Mouse (Mus musculus): ENCODE data around the gene Bloc1s5.

Bloc1s5 gene

DNA sequence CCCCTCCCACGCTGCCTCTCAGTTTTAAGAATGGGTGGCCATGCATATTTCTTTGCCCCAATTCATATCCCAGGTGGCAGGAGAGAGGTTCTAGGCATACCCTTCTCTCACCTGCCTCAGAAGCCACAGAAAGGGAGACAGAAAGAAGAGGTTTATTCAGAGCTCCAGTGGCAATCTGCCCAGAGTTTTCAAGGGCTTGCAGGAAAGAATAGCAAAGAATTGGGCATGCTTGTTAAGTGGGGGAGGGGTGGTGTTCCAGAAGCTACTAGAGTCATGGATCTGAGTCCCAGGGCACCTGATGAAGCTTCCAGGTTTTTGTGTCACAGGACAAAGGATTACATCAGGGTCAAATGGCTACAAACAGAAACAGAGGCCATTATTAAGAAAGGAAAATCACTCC, 61.6 kb downstream of the Bloc1s5 start:
- no peak for DNase-seq (ENCODE audit: low read depth, low spot score)

DNA sequence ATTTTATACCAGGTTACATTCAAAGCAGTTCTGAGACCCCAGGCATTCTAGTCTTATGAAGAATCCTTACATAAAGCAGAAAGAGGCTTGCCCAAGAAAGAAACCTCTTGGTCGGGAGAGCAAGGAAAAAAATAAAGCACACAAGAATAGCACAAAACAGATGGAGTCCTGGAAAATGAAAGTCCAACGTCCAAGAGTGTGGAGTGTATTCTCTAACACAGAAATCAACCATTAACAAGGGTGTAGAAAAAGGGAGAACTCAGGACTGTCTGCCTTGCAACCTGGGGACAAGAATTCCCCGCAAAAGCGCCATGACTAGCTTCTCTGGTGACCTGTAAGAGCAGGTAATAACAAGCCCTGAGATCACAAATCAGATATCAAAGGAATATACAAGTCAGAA, 69.7 kb downstream of the Bloc1s5 start:
- no peak for DNase-seq (ENCODE audit: low read depth, low spot score)

DNA sequence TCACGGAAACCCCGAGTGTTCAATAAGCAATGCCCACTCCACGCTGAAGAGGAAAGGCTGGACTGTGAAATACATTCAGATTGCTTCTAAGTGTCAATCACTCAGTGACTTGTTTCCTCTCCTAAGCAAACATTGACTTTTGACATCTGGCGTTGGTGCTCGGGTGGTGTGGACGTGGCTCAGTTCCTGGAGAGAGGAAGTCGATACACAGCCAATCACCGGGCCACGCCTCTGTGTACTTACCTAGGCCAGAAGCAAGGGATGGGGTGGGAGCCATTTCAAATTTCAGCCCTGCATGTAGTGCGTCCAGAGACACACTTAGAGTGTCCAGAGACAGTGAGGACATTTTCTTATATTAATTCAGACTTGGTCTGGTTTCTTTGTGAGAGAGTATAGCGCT, 80.3 kb downstream of the Bloc1s5 start:
- no peak for DNase-seq (ENCODE audit: low read depth, low spot score)

DNA sequence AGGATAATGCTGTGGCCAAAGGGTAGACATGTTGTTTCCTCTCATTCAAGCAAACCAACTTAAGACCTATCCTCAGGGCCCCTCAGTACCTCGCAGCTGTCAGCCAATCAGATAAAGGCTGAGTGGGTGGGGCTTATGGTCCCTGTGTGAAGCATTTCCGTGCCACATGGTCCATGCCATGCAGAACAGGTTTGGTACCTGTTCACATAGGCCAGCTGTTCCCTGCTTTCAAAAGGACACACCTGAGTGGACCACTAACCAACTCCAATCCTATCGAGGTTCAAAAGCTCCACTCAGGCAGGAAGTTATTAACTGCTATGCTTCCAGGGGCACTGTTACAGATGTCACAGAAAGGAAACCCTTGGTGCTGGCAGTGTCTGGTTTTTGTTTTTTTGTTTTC, 80.7 kb downstream of the Bloc1s5 start:
- no peak for DNase-seq (ENCODE audit: low read depth, low spot score)

DNA sequence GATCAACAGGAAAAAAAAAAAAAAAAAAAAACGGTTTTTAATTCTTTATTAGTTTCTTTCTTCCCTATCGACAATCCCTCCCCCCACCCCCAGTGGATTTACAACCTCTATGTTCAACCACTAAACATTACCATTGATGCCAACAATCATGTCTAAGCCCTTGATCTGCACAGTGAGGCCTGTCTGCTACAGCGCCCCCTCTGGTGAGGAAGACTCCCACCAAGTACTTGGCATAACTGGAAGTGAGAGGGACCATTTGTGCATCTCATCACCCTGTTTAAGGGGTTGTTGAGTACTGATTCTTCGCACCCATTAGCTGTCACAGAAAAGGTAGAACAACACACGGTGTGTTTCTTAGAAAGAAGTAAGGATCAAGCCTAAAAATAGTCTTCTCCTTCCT, 86.2 kb downstream of the Bloc1s5 start:
- DNase-seq (ENCODE audit: low read depth, low spot score) = no peak

DNA sequence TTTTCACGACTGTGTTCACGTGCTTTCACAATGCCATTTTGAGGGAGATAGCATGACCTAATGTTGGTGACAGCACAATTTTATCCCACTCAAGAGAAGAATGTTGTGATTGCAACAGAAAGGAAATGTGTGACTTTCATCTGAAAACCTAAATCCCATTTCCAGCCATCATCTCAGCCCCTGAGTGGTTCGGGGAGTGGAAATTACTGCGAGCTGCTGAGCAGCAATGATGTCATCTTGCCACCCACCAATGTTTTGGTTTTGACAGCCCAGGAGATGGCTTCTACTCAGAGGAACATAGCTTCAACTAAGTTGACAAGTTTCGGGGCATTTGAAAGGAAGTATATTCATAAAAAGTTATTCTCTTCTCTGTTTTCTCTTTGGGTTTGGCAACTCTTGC, 87.2 kb downstream of the Bloc1s5 start:
- no peak for DNase-seq (ENCODE audit: low read depth, low spot score)

DNA sequence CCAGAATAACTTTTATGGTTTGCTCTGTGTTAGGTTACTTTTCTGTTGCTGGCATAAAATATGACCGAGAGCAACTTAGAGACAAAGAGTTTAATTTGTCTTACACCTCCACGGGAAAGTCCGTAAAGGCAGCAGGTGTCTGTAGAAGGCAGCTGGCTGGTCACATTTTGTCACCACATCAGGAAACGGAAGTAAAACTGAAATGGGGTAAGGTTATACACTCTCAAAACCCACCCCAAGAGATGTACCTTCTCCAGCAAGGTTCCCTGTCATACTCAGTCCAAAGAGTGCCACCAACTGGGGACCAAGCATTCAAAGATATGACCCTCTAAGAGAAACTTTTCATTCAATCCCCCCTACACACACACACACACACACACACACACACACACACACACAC, 88.2 kb downstream of the Bloc1s5 start:
- DNase-seq (ENCODE audit: low read depth, low spot score) = no peak

DNA sequence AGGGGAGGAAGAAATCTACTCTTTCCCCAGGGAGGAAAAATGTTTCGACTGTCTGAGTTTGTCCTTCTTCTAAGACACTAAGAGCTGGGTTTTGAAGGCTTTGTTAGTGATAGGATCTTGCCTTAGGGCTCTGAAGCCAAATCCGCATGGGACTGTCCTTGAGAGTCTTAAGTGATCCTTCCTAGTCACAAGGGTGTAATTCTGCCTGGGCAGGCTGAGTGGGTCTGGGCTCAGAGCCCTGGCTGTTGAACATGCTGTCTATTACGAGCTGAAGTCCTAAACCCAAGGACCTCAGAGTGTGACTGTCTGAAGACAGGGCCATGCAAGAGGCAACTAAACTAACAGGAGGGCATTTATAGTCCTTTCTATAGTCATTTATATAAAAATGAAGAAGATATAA, 89.4 kb downstream of the Bloc1s5 start:
- no peak for DNase-seq (ENCODE audit: low read depth, low spot score)

DNA sequence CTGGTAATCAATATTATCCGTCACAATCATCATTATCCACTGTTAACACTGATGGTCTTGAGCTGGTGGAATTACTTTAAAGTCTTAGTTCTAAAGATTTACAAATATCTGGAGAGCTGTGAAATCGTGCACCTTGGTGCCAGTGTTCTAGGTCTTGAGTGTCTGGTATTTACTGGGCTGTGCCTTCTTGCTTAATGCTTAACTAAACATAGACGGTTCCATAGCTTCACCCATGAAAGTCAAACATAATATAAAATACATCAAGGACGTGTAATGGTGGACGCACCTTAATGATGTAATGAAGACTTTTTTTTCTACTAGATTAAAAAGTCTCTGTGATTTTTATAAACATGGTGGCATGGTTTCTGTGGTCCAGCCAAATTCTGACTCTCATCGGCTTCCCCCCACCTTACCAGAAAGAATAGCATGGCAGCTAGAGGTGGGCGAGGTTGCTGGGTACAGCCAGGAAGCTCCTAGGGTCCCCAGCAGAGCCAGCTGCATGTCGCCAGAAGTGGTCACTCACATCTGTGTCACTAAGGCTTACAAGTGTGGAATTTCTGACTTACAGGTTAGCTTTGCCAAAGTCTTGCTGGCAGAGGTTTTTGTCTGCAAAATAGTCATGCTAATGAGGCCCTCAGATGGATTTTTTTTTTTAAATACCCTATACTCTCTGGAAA, 90.0 kb downstream of the Bloc1s5 start:
- DNase-seq (ENCODE audit: low read depth, low spot score) = no peak

DNA sequence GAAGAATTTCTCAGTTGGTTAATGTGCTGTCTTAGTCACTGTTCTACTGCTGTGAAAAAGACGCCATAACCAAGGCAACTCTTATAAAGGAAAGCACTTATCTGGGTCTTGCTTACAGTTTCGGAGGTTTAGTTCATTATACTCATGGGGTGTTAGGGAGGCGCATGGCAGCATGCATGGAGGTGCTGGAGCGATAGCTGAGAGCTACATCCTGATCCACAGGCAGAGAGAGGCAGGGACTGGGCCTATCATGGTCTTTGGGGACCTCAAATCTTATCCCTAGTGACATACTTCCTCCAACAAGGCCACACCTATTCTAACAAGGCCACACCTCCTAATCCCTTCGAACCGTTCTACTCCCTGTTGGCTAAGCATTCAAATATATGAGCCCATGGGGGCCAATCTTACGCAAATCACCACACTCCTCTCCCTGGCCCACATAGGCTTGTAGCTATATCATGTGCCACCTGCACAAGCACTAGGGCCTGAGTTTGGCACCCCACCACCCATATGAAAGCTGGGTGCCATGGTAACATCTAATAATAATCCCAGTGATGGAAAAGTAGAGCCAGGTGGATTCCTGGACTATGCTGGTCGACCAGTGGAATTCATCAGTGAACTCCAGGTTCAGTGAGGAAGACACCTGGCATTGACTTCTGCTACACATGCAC, 91.3 kb downstream of the Bloc1s5 start:
- DNase-seq (ENCODE audit: low read depth, low spot score) = no peak

Measured in embryo, embryonic 11.5 days (tissue).